Mouse (Mus musculus) forebrain, embryonic 13.5 days (tissue): ENCODE data around the gene Pdcd6ip. TPM values are rescaled to one million over a fixed set of nuclear protein-coding genes. Genes with fewer than 3 reads are reported as not detected.
"Not testable (repeated sequence)": the region's sequence is repeated elsewhere in the genome, so short reads cannot be mapped to it uniquely, and the experiment has no call there.

ENCODE experiments used
- ATAC-seq: fragments of 200-750 bp; cut with Nextera tagmentation; 2 replicates; pipeline ENCODE4 v1.8.0; 2017
- H3K27ac ChIP-seq: fragments of 300-500 bp; sonication (generic); 2 replicates; pipeline ENCODE4 v1.5.1; 2015; ENCODE audit warnings: inconsistent platforms, mild to moderate bottlenecking, moderate library complexity
- H3K27me3 ChIP-seq: fragments of 300-500 bp; sonication (generic); 2 replicates; pipeline ENCODE4 v1.6.1; 2015; ENCODE audit warnings: mild to moderate bottlenecking, inconsistent platforms
- H3K36me3 ChIP-seq: fragments of 300-500 bp; sonication (generic); 2 replicates; pipeline ENCODE4 v1.6.1; 2015; ENCODE audit warnings: mild to moderate bottlenecking, inconsistent platforms; ENCODE audit not compliant: poor library complexity, severe bottlenecking
- H3K4me1 ChIP-seq: fragments of 300-500 bp; sonication (generic); 2 replicates; pipeline ENCODE4 v1.6.1; 2015; ENCODE audit warnings: inconsistent platforms
- H3K4me2 ChIP-seq: fragments of 300-500 bp; sonication (generic); 2 replicates; pipeline ENCODE4 v1.6.1; 2015; ENCODE audit warnings: inconsistent platforms, mild to moderate bottlenecking, moderate library complexity
- H3K4me3 ChIP-seq: fragments of 300-500 bp; sonication (generic); 2 replicates; pipeline ENCODE4 v1.5.1; 2015; ENCODE audit warnings: mild to moderate bottlenecking, inconsistent platforms
- H3K9ac ChIP-seq: fragments of 300-500 bp; sonication (generic); 2 replicates; pipeline ENCODE4 v1.6.1; 2015; ENCODE audit warnings: mild to moderate bottlenecking, inconsistent platforms
- H3K9me3 ChIP-seq: fragments of 300-500 bp; sonication (generic); replicated peaks from 2 replicates; pipeline ENCODE4 v1.6.1; 2016; ENCODE audit warnings: inconsistent platforms
- WGBS: fragments of 180-500 bp; shearing (Covaris S2); methylation state at CpG from one replicate; pipeline ENCODE4 v1.1.7; 2015; 5-methylcytosine and 5-hydroxymethylcytosine counted together
- polyA plus RNA-seq: library from polyadenylated mRNA; unstranded; fragments of >200 nt; fragmentation: Nextera tagmentation; extraction: Ambion mirVana; gene quantifications from 2 replicates; pipeline ENCODE4 v1.2.1, GENCODE M21; 2015

Pdcd6ip gene
- polyA plus RNA-seq, 1 experiment from 2014 or later: 38.7 TPM

- Histone ChIP-seq H3K27ac (no peak overlapping the region), H3K36me3 (no peaks in the 10 kb centered on the region), H3K27me3 (no peaks in the 10 kb centered on the region), H3K9me3 (no peaks in the 10 kb centered on the region), H3K4me2 (no peak overlapping the region), H3K9ac (no peak overlapping the region), H3K4me3 (no peak overlapping the region), H3K4me1 (no peaks in the 10 kb centered on the region)
- 90% methylated on average over 18 of the region's 18 CpGs for WGBS
- ATAC-seq: no peak
Measured at GRCm38 (mm10) chr9:113726991-113727680, 19.1 kb upstream of the Pdcd6ip start.

- Histone ChIP-seq H3K4me1 (no peaks in the 10 kb centered on the region), H3K27ac (no peak overlapping the region), H3K4me2 (no peak overlapping the region), H3K9ac (no peak overlapping the region), H3K36me3 (no peaks in the 10 kb centered on the region), H3K27me3 (no peaks in the 10 kb centered on the region), H3K9me3 (no peaks in the 10 kb centered on the region), H3K4me3 (no peak overlapping the region)
- no peak for ATAC-seq
- 77% methylated on average over 3 of the region's 3 CpGs for WGBS
Measured at GRCm38 (mm10) chr9:113726131-113726530, 18.1 kb upstream of the Pdcd6ip start.

GRCm38 (mm10) chr9:113725609-113726008 is 17.6 kb upstream of the Pdcd6ip start:
- H3K27ac ChIP-seq, H3K9me3 ChIP-seq, H3K9ac ChIP-seq, H3K4me1 ChIP-seq, H3K36me3 ChIP-seq, H3K4me2 ChIP-seq, H3K4me3 ChIP-seq, ATAC-seq, H3K27me3 ChIP-seq: not testable (repeated sequence)
- 92% methylated on average over 5 of the region's 5 CpGs for WGBS

- Histone ChIP-seq H3K9me3 (no peaks in the 10 kb centered on the region), H3K36me3 (no peaks in the 10 kb centered on the region), H3K4me1 (no peaks in the 10 kb centered on the region), H3K27ac (no peak overlapping the region), H3K4me3 (no peak overlapping the region), H3K27me3 (no peaks in the 10 kb centered on the region), H3K9ac (no peak overlapping the region), H3K4me2 (no peak overlapping the region)
- 88% methylated on average over 15 of the region's 15 CpGs for WGBS
- ATAC-seq: no peak
Measured at GRCm38 (mm10) chr9:113724646-113725045, 16.6 kb upstream of the Pdcd6ip start.

- H3K4me1 ChIP-seq: no peaks in the 10 kb centered on the region
- WGBS: 44% methylated on average over 5 of the region's 5 CpGs
- no peaks in the 10 kb centered on the region for H3K9me3 ChIP-seq
- H3K4me2 ChIP-seq: no peak overlapping the region
- no peak overlapping the region for H3K9ac ChIP-seq
- no peak overlapping the region for H3K4me3 ChIP-seq
- no peak overlapping the region for H3K27ac ChIP-seq
- no peak for ATAC-seq
- no peaks in the 10 kb centered on the region for H3K36me3 ChIP-seq
- H3K27me3 ChIP-seq: no peaks in the 10 kb centered on the region
Measured at GRCm38 (mm10) chr9:113719063-113719462, 11.0 kb upstream of the Pdcd6ip start.

GRCm38 (mm10) chr9:113710871-113711270 is 2.8 kb upstream of the Pdcd6ip start:
- H3K36me3 ChIP-seq: no peaks in the 10 kb centered on the region
- no peak overlapping the region for H3K27ac ChIP-seq
- H3K4me2 ChIP-seq: no peak overlapping the region
- H3K4me1 ChIP-seq: peaks cover 15% of the 10 kb centered on the region
- H3K4me3 ChIP-seq: no peak overlapping the region
- no peaks in the 10 kb centered on the region for H3K9me3 ChIP-seq
- ATAC-seq: no peak
- H3K9ac ChIP-seq: no peak overlapping the region
- 84% methylated on average over 12 of the region's 12 CpGs for WGBS
- no peaks in the 10 kb centered on the region for H3K27me3 ChIP-seq

- H3K9ac ChIP-seq: peak overlapping the region; percentile 96
- ATAC-seq: peak; percentile 17; the same call in 1 of the 2 replicates
- H3K4me1 ChIP-seq: peaks cover 26% of the 10 kb centered on the region
- peak overlapping the region; percentile 79 for H3K4me2 ChIP-seq
- 59% methylated on average over 19 of the region's 19 CpGs for WGBS
- H3K27ac ChIP-seq: no peak overlapping the region
- H3K9me3 ChIP-seq: no peaks in the 10 kb centered on the region
- peak overlapping the region; percentile 98 for H3K4me3 ChIP-seq
- H3K36me3 ChIP-seq: no peaks in the 10 kb centered on the region
- H3K27me3 ChIP-seq: no peaks in the 10 kb centered on the region
Measured at GRCm38 (mm10) chr9:113708361-113709280, 562 bp upstream of the Pdcd6ip start.

- Histone ChIP-seq H3K36me3 (no peaks in the 10 kb centered on the region), H3K9me3 (no peaks in the 10 kb centered on the region), H3K9ac (peak overlapping the region; percentile 96), H3K4me2 (peak overlapping the region; percentile 79), H3K27me3 (no peaks in the 10 kb centered on the region), H3K4me1 (peaks cover 26% of the 10 kb centered on the region), H3K4me3 (peak overlapping the region; percentile 98), H3K27ac (no peak overlapping the region)
- 71% methylated on average over 9 of the region's 9 CpGs for WGBS
- ATAC-seq: no peak
Measured at GRCm38 (mm10) chr9:113706841-113707240, 1.2 kb downstream of the Pdcd6ip start.

GRCm38 (mm10) chr9:113706108-113706507 is 2.0 kb downstream of the Pdcd6ip start:
- Histone ChIP-seq H3K27ac (no peak overlapping the region), H3K4me1 (peaks cover 26% of the 10 kb centered on the region), H3K36me3 (no peaks in the 10 kb centered on the region), H3K9me3 (no peaks in the 10 kb centered on the region), H3K4me2 (peak overlapping the region; percentile 79), H3K4me3 (peak overlapping the region; percentile 98), H3K27me3 (no peaks in the 10 kb centered on the region), H3K9ac (peak overlapping the region; percentile 96; the same call in 1 of the 2 replicates)
- 94% methylated on average over 2 of the region's 2 CpGs for WGBS
- no peak for ATAC-seq

- Histone ChIP-seq H3K4me1 (peaks cover 18% of the 10 kb centered on the region), H3K36me3 (peaks cover 14% of the 10 kb centered on the region; the same call in 1 of the 2 replicates), H3K4me3 (no peak overlapping the region), H3K4me2 (no peak overlapping the region), H3K27me3 (no peaks in the 10 kb centered on the region), H3K9me3 (no peaks in the 10 kb centered on the region), H3K9ac (no peak overlapping the region), H3K27ac (no peak overlapping the region)
- no peak for ATAC-seq
- WGBS: 86% methylated on average over 5 of the region's 5 CpGs
Measured at GRCm38 (mm10) chr9:113701441-113702160, 6.5 kb downstream of the Pdcd6ip start.

- WGBS: 95% methylated on average over 12 of the region's 12 CpGs
- H3K27ac ChIP-seq: no peak overlapping the region
- H3K9ac ChIP-seq: no peak overlapping the region
- no peaks in the 10 kb centered on the region for H3K27me3 ChIP-seq
- H3K4me2 ChIP-seq: no peak overlapping the region
- H3K9me3 ChIP-seq: no peaks in the 10 kb centered on the region
- peaks cover 69% of the 10 kb centered on the region for H3K36me3 ChIP-seq
- ATAC-seq: no peak
- H3K4me3 ChIP-seq: no peak overlapping the region
- no peaks in the 10 kb centered on the region for H3K4me1 ChIP-seq
Measured at GRCm38 (mm10) chr9:113687461-113687860, 20.6 kb downstream of the Pdcd6ip start.

GRCm38 (mm10) chr9:113673721-113674120 is 34.3 kb downstream of the Pdcd6ip start:
- 96% methylated on average over 6 of the region's 6 CpGs for WGBS
- Histone ChIP-seq H3K27me3 (no peaks in the 10 kb centered on the region), H3K9ac (no peak overlapping the region), H3K27ac (no peak overlapping the region), H3K4me1 (no peaks in the 10 kb centered on the region), H3K9me3 (no peaks in the 10 kb centered on the region), H3K4me2 (no peak overlapping the region), H3K4me3 (no peak overlapping the region), H3K36me3 (peaks cover 73% of the 10 kb centered on the region)
- ATAC-seq: no peak
